Mouse (Mus musculus): ENCODE data around the gene Mchr1.

DNA sequence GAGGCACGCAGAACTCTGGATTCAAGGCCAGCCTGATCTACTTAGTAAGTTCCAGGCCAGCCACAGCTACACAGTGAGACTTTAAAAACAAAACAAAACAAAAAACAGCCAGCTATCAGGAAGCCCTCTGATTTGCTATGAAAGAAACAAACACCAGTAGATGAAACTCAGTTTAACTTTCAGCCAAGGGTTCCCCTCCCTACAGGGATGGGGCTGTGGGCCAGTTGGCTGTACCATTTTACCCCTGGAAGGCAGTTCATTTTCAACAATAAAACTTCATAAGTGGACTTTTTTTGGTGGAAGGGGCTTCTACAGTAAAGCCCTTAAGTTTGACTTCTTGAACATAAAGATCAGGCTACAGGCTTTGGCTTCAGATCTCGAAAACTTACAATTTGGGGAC lies 46.2 kb upstream of the Mchr1 start:
- TF ChIP-seq POLR2A (IDR thresholded peaks at IDR 0.05; ENCODE audit: insufficient read depth, low read depth, low read length) = no peak
- no peak for TF ChIP-seq CTCF (IDR thresholded peaks at IDR 0.05)
- no peak for TF ChIP-seq EP300 (IDR thresholded peaks at IDR 0.05; ENCODE audit: insufficient read depth, low read depth, low read length)

All from heart, adult 2 months (tissue).